Mouse (Mus musculus): ENCODE results near the gene Abcd3.

Abcd3 gene

GRCm38 (mm10) chr3:121739489-121740213 is 75.5 kb downstream of the Abcd3 start:
- no peak for DNase-seq (ENCODE audit: low read depth, low spot score)

GRCm38 (mm10) chr3:121738742-121739342 is 76.3 kb downstream of the Abcd3 start:
- DNase-seq (ENCODE audit: low read depth, low spot score) = no peak

- no peak for DNase-seq (ENCODE audit: low read depth, low spot score)
Observed at GRCm38 (mm10) chr3:121737901-121738300, 77.2 kb downstream of the Abcd3 start.

DNA sequence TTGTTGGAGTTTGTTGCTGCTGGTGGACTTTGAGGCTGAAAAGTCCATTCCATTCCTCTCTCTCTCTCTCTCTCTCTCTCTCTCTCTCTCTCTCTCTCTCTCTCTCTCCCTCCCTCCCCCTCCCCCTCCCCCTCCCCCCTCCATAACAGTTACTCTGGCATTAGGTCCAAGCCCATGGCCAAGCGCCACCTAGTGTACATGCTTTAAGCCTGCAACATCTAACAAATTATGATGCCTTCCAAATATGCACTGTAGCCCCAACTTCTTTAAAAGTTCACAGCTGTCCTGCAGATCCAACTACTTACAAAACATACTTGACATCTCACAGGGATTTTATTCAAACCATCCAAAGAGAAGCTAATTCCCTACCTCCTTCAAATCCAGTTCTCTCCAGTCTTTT is 77.6 kb downstream of the Abcd3 start:
- DNase-seq (ENCODE audit: low read depth, low spot score) = no peak

DNA sequence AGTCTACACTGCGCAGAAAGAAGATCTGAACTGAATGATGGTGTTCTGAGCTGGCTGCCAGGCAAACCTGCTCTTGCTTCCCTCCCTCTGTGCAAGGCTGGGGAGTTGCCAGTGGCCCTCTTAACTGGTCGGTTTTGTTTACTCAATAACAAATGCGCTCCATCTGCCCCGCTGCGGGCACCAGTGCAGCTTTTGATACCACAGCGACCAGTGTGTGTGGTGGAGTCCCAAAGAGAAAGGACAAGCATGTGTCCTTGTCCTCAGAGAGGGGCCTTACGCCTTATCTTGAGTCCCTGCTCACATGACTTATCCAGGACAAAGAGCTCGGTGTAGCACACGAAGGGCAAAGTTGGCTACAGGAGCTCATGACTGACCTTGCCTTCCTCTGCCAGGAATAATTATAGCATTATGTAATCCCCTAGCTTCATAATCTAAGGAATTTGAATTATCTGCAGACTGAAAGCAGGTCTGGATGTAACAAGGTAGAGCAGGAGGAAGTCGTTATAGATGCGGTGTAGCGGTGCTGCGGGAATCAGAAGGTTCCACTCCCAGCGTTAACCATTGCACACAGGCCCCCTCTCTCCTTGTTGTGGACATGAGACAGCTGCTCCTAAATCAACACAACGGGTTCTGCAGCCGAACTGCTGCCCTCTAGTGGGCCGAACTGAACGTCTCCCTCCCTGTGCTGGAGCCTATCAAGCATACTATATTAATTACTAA is 78.9 kb downstream of the Abcd3 start:
- DNase-seq (ENCODE audit: low read depth, low spot score) = peak; percentile 58

DNA sequence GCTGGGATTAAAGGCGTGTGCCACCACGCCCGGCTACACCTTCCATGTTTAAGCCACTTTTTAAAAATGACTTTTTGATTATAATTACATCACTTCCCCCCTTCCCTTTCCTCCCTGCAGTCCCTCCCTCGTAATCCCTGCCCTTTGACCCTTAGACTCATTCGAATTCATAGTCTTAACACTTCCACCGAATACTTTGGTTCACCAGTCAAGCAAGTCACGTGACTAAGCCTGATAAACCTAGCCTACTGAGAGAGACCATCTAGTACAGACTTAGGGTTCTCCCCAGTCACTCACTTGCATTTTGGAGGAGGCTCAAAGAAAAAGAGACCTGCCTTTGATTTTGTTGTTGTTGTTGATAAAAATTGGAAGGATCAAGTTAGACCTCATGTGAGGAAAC is 79.6 kb downstream of the Abcd3 start:
- no peak for DNase-seq (ENCODE audit: low read depth, low spot score)

GRCm38 (mm10) chr3:121729678-121730077 is 85.4 kb downstream of the Abcd3 start:
- no peak for DNase-seq (ENCODE audit: low read depth, low spot score)

- DNase-seq (ENCODE audit: low read depth, low spot score) = no peak
Observed at GRCm38 (mm10) chr3:121725651-121726050, 89.5 kb downstream of the Abcd3 start.

- no peak for DNase-seq (ENCODE audit: low read depth, low spot score)
Observed at GRCm38 (mm10) chr3:121724553-121724952, 90.5 kb downstream of the Abcd3 start.

- no peak for DNase-seq (ENCODE audit: low read depth, low spot score)
Observed at GRCm38 (mm10) chr3:121723968-121724524, 91.1 kb downstream of the Abcd3 start.

GRCm38 (mm10) chr3:121722971-121723844 is 91.9 kb downstream of the Abcd3 start, which contains the start of gene F3:
TSS of gene F3 (plus strand) at chr3:121723537.
- peak; percentile 66 for DNase-seq (ENCODE audit: low read depth, low spot score)

GRCm38 (mm10) chr3:121721691-121722070 is 93.4 kb downstream of the Abcd3 start:
- no peak for DNase-seq (ENCODE audit: low read depth, low spot score)

- DNase-seq (ENCODE audit: low read depth, low spot score) = no peak
Observed at GRCm38 (mm10) chr3:121720801-121721690, 94.1 kb downstream of the Abcd3 start.

GRCm38 (mm10) chr3:121719701-121720100 is 95.4 kb downstream of the Abcd3 start:
- DNase-seq (ENCODE audit: low read depth, low spot score) = no peak

- no peak for DNase-seq (ENCODE audit: low read depth, low spot score)
Observed at GRCm38 (mm10) chr3:121718679-121719078, 96.4 kb downstream of the Abcd3 start.

DNA sequence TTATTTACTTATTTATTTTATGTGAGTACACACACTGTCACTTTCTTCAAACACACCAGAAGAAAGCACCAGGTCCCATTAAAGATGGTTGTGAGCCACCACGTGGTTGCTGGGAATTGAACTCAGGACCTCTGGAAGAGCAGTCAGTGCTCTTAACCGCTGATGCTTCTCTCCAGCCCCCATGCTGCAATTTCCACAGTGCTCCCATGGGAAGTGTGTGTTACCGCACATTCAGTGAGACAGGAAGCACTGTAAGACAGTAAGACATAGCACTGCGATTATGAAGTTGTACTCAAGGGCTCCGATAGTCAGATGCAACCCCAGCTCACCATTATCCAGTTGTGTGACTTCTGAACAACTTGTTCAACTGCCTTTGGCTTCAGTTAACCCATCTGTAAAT is 98.6 kb downstream of the Abcd3 start:
- no peak for DNase-seq (ENCODE audit: low read depth, low spot score)

DNA sequence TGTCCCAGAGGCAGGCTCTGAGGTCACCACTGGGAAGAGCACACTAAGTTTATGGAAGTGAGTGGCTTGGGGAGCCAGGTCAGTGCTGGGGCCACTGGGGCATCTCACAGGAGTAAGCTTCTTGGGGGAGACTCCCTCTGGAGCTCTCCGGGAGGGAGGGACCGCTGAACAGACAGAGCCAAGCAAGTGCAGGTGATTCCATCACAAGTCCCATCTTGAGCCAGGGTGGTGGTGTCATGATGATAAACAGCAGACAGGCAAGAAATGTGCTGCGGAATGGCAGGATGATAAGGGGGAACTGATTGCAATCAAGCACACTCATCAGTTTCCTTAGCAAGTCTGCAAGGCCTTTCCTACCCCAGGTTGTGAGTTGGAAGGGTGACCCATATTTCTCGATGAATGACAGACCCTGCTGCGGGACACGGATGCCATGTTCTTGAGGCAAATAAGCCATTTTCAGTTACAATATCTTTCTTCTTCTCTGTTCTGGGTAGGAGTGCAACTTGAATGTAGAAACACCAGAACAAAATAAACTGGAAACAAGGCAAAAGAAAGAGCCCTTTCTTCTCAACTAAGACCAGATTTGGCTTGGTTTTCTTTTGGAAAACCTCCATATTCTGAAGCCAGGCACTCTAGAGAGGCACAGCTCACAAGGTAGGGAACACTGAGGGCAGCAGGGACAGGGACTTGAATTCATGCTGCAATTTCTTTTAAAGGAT is 99.2 kb downstream of the Abcd3 start:
- DNase-seq (ENCODE audit: low read depth, low spot score) = no peak

GRCm38 (mm10) chr3:121715336-121715735 is 99.8 kb downstream of the Abcd3 start:
- no peak for DNase-seq (ENCODE audit: low read depth, low spot score)

GRCm38 (mm10) chr3:121714461-121714860 is 100.6 kb downstream of the Abcd3 start:
- no peak for DNase-seq (ENCODE audit: low read depth, low spot score)

- DNase-seq (ENCODE audit: low read depth, low spot score) = no peak
Observed at GRCm38 (mm10) chr3:121713816-121714215, 101.3 kb downstream of the Abcd3 start.

All from embryo, embryonic 11.5 days (tissue).